Mouse (Mus musculus): ENCODE data around the gene Fbn1.
A peak's percentile ranks its signal among the peaks of the same experiment; 100 is the strongest.

Gene Fbn1

GRCm38 (mm10) chr2:125386221-125386965 is 121.4 kb downstream of the Fbn1 start:
- no peak for DNase-seq

GRCm38 (mm10) chr2:125384941-125385340 is 122.9 kb downstream of the Fbn1 start:
- no peak for DNase-seq

GRCm38 (mm10) chr2:125384415-125384814 is 123.4 kb downstream of the Fbn1 start:
- DNase-seq: no peak

GRCm38 (mm10) chr2:125383273-125383641 is 124.5 kb downstream of the Fbn1 start:
- no peak for DNase-seq

- DNase-seq: no peak
Observed at GRCm38 (mm10) chr2:125382613-125383272, 125.0 kb downstream of the Fbn1 start.

- no peak for DNase-seq
Observed at GRCm38 (mm10) chr2:125380086-125380485, 127.7 kb downstream of the Fbn1 start.

- DNase-seq: no peak
Observed at GRCm38 (mm10) chr2:125379206-125379605, 128.6 kb downstream of the Fbn1 start.

- DNase-seq: no peak
Observed at GRCm38 (mm10) chr2:125375926-125376325, 131.9 kb downstream of the Fbn1 start.

GRCm38 (mm10) chr2:125375301-125375700 is 132.5 kb downstream of the Fbn1 start:
- DNase-seq: no peak

GRCm38 (mm10) chr2:125369666-125370065 is 138.1 kb downstream of the Fbn1 start:
- DNase-seq: peak in 1 of 2 experiments; percentile 4

- no peak for DNase-seq
Observed at GRCm38 (mm10) chr2:125368616-125369015, 139.2 kb downstream of the Fbn1 start.

GRCm38 (mm10) chr2:125361661-125362060 is 146.1 kb downstream of the Fbn1 start:
- no peak for DNase-seq

GRCm38 (mm10) chr2:125356486-125356885 is 151.3 kb downstream of the Fbn1 start:
- no peak for DNase-seq

GRCm38 (mm10) chr2:125356068-125356467 is 151.7 kb downstream of the Fbn1 start:
- no peak for DNase-seq

GRCm38 (mm10) chr2:125355216-125355971 is 152.4 kb downstream of the Fbn1 start:
- peak in 1 of 2 experiments; percentile 6 for DNase-seq

GRCm38 (mm10) chr2:125354587-125354986 is 153.2 kb downstream of the Fbn1 start:
- DNase-seq: no peak

GRCm38 (mm10) chr2:125349144-125349543 is 158.6 kb downstream of the Fbn1 start:
- DNase-seq: no peak

GRCm38 (mm10) chr2:125342181-125342950 is 165.4 kb downstream of the Fbn1 start:
- no peak for DNase-seq

GRCm38 (mm10) chr2:125340381-125340780 is 167.4 kb downstream of the Fbn1 start:
- DNase-seq: no peak

GRCm38 (mm10) chr2:125337239-125337638 is 170.6 kb downstream of the Fbn1 start:
- no peak for DNase-seq

GRCm38 (mm10) chr2:125335206-125335605 is 172.6 kb downstream of the Fbn1 start:
- DNase-seq: no peak

- peak in 1 of 2 experiments; percentile 14 for DNase-seq
Observed at GRCm38 (mm10) chr2:125334163-125334562, 173.6 kb downstream of the Fbn1 start.

- no peak for DNase-seq
Observed at GRCm38 (mm10) chr2:125331581-125331980, 176.2 kb downstream of the Fbn1 start.
